Mouse (Mus musculus) hindbrain, embryonic 12.5 days (tissue): ENCODE results near the gene Sec14l1. TPM values are rescaled to one million over a fixed set of nuclear protein-coding genes. Genes with fewer than 3 reads are reported as not detected.

ENCODE experiments used
- ATAC-seq: fragments of 200-750 bp; cut with Nextera tagmentation; 2 replicates; pipeline ENCODE4 v1.8.0; 2017; ENCODE audit warnings: moderate TSS enrichment; ENCODE audit not compliant: low FRiP score
- H3K27ac ChIP-seq: fragments of 300-500 bp; sonication (generic); 2 replicates; pipeline ENCODE4 v1.5.1; 2016; ENCODE audit warnings: mild to moderate bottlenecking
- H3K27me3 ChIP-seq: fragments of 300-500 bp; sonication (generic); 2 replicates; pipeline ENCODE4 v1.6.1; 2016; ENCODE audit warnings: mild to moderate bottlenecking
- H3K36me3 ChIP-seq: fragments of 300-500 bp; sonication (generic); 2 replicates; pipeline ENCODE4 v1.6.1; 2016; ENCODE audit warnings: mild to moderate bottlenecking
- H3K4me1 ChIP-seq: fragments of 300-500 bp; sonication (generic); 2 replicates; pipeline ENCODE4 v1.6.1; 2016
- H3K4me2 ChIP-seq: fragments of 300-500 bp; sonication (generic); replicated peaks from 2 replicates; pipeline ENCODE4 v1.6.1; 2016; ENCODE audit warnings: mild to moderate bottlenecking
- H3K4me3 ChIP-seq: fragments of 300-500 bp; sonication (generic); 2 replicates; pipeline ENCODE4 v1.5.1; 2016; ENCODE audit warnings: mild to moderate bottlenecking
- H3K9ac ChIP-seq: fragments of 300-500 bp; sonication (generic); 2 replicates; pipeline ENCODE4 v1.6.1; 2016; ENCODE audit warnings: mild to moderate bottlenecking, moderate library complexity
- H3K9me3 ChIP-seq: fragments of 300-500 bp; sonication (generic); replicated peaks from 2 replicates; pipeline ENCODE4 v1.6.1; 2016; ENCODE audit warnings: mild to moderate bottlenecking
- WGBS: fragments of 180-500 bp; shearing (Covaris S2); methylation state at CpG from one replicate; pipeline ENCODE4 v1.1.7; 2016; 5-methylcytosine and 5-hydroxymethylcytosine counted together
- polyA plus RNA-seq: library from polyadenylated mRNA; unstranded; fragments of >200 nt; fragmentation: Nextera tagmentation; extraction: Ambion mirVana; gene quantifications from 2 replicates; pipeline ENCODE4 v1.2.1, GENCODE M21; 2016

The Sec14l1 gene
- polyA plus RNA-seq, 1 experiment from 2014 or later, result 76.2 TPM

- Histone ChIP-seq H3K4me2 (no peak overlapping the region), H3K27ac (peak overlapping the region; percentile 55; the same call in 1 of the 2 replicates), H3K27me3 (no peaks in the 10 kb centered on the region), H3K36me3 (peaks cover 88% of the 10 kb centered on the region), H3K9me3 (no peaks in the 10 kb centered on the region), H3K4me3 (no peak overlapping the region), H3K4me1 (peaks cover 13% of the 10 kb centered on the region), H3K9ac (no peak overlapping the region)
- 72% methylated on average over 9 of the region's 9 CpGs for WGBS
- ATAC-seq, result no peak
Measured at GRCm38 (mm10) chr11:117153553-117153952, 38.6 kb downstream of the Sec14l1 start.

GRCm38 (mm10) chr11:117154088-117154815, 39.3 kb downstream of the Sec14l1 start:
- Histone ChIP-seq H3K9ac (no peak overlapping the region), H3K27ac (no peak overlapping the region), H3K36me3 (peaks cover 87% of the 10 kb centered on the region), H3K4me3 (no peak overlapping the region), H3K4me1 (peaks cover 13% of the 10 kb centered on the region), H3K27me3 (no peaks in the 10 kb centered on the region), H3K4me2 (no peak overlapping the region), H3K9me3 (no peaks in the 10 kb centered on the region)
- no peak for ATAC-seq
- WGBS, result 59% methylated on average over 7 of the region's 7 CpGs

GRCm38 (mm10) chr11:117156725-117157124, 41.8 kb downstream of the Sec14l1 start:
- Histone ChIP-seq H3K9me3 (no peaks in the 10 kb centered on the region), H3K9ac (no peak overlapping the region), H3K36me3 (peaks cover 77% of the 10 kb centered on the region), H3K27ac (0 out of 2 replicates have a peak overlapping the region, but pooled peaks have one; percentile 44), H3K4me3 (no peak overlapping the region), H3K27me3 (no peaks in the 10 kb centered on the region), H3K4me2 (no peak overlapping the region), H3K4me1 (peaks cover 15% of the 10 kb centered on the region)
- WGBS, result 7% methylated on average over 13 of the region's 15 CpGs
- no peak for ATAC-seq

GRCm38 (mm10) chr11:117158343-117158742, 43.4 kb downstream of the Sec14l1 start:
- H3K4me2 ChIP-seq, result no peak overlapping the region
- no peaks in the 10 kb centered on the region for H3K9me3 ChIP-seq
- H3K27ac ChIP-seq, result no peak overlapping the region
- peaks cover 67% of the 10 kb centered on the region for H3K36me3 ChIP-seq
- 92% methylated on average over 11 of the region's 11 CpGs for WGBS
- no peak for ATAC-seq
- no peak overlapping the region for H3K4me3 ChIP-seq
- peaks cover 3% of the 10 kb centered on the region; the same call in 1 of the 2 replicates for H3K27me3 ChIP-seq
- peaks cover 16% of the 10 kb centered on the region for H3K4me1 ChIP-seq
- H3K9ac ChIP-seq, result no peak overlapping the region

- H3K4me1 ChIP-seq, result peaks cover 9% of the 10 kb centered on the region
- no peak overlapping the region for H3K4me3 ChIP-seq
- H3K9ac ChIP-seq, result no peak overlapping the region
- no peak overlapping the region for H3K27ac ChIP-seq
- H3K4me2 ChIP-seq, result no peak overlapping the region
- no peak for ATAC-seq
- WGBS, result 91% methylated on average over 13 of the region's 13 CpGs
- H3K36me3 ChIP-seq, result peaks cover 58% of the 10 kb centered on the region
- no peaks in the 10 kb centered on the region; the same call in 1 of the 2 replicates for H3K9me3 ChIP-seq
- peaks cover 3% of the 10 kb centered on the region; the same call in 1 of the 2 replicates for H3K27me3 ChIP-seq
Measured at GRCm38 (mm10) chr11:117159257-117159945, 44.4 kb downstream of the Sec14l1 start.

GRCm38 (mm10) chr11:117159946-117160307, 45.0 kb downstream of the Sec14l1 start:
- Histone ChIP-seq H3K4me3 (no peak overlapping the region), H3K27me3 (peaks cover 3% of the 10 kb centered on the region; the same call in 1 of the 2 replicates), H3K27ac (no peak overlapping the region), H3K9me3 (no peaks in the 10 kb centered on the region; the same call in 1 of the 2 replicates), H3K4me2 (no peak overlapping the region), H3K4me1 (peaks cover 9% of the 10 kb centered on the region), H3K36me3 (peaks cover 53% of the 10 kb centered on the region), H3K9ac (no peak overlapping the region)
- ATAC-seq, result no peak
- 93% methylated on average over 5 of the region's 5 CpGs for WGBS

GRCm38 (mm10) chr11:117160791-117161190, 45.8 kb downstream of the Sec14l1 start:
- Histone ChIP-seq H3K27me3 (peaks cover 3% of the 10 kb centered on the region; the same call in 1 of the 2 replicates), H3K9ac (no peak overlapping the region), H3K4me3 (no peak overlapping the region), H3K4me1 (peaks cover 9% of the 10 kb centered on the region), H3K9me3 (no peaks in the 10 kb centered on the region; the same call in 1 of the 2 replicates), H3K36me3 (peaks cover 44% of the 10 kb centered on the region), H3K4me2 (no peak overlapping the region), H3K27ac (no peak overlapping the region)
- no peak for ATAC-seq
- 94% methylated on average over 12 of the region's 12 CpGs for WGBS

GRCm38 (mm10) chr11:117161574-117161973, 46.6 kb downstream of the Sec14l1 start:
- Histone ChIP-seq H3K4me3 (no peak overlapping the region), H3K4me2 (no peak overlapping the region), H3K9ac (no peak overlapping the region), H3K36me3 (peaks cover 38% of the 10 kb centered on the region), H3K9me3 (no peaks in the 10 kb centered on the region; the same call in 1 of the 2 replicates), H3K4me1 (peaks cover 4% of the 10 kb centered on the region; the same call in 1 of the 2 replicates), H3K27me3 (peaks cover 3% of the 10 kb centered on the region; the same call in 1 of the 2 replicates), H3K27ac (no peak overlapping the region)
- WGBS, result 66% methylated on average over 8 of the region's 8 CpGs
- ATAC-seq, result no peak

- Histone ChIP-seq H3K4me2 (no peak overlapping the region), H3K4me1 (peaks cover 3% of the 10 kb centered on the region; the same call in 1 of the 2 replicates), H3K27me3 (peaks cover 3% of the 10 kb centered on the region; the same call in 1 of the 2 replicates), H3K9ac (no peak overlapping the region), H3K36me3 (peaks cover 24% of the 10 kb centered on the region), H3K9me3 (no peaks in the 10 kb centered on the region; the same call in 1 of the 2 replicates), H3K4me3 (no peak overlapping the region), H3K27ac (no peak overlapping the region)
- 78% methylated on average over 9 of the region's 9 CpGs for WGBS
- no peak for ATAC-seq
Measured at GRCm38 (mm10) chr11:117163098-117163497, 48.1 kb downstream of the Sec14l1 start.

GRCm38 (mm10) chr11:117163771-117164170, 48.8 kb downstream of the Sec14l1 start:
- Histone ChIP-seq H3K4me2 (no peak overlapping the region), H3K9ac (no peak overlapping the region), H3K27me3 (peaks cover 3% of the 10 kb centered on the region; the same call in 1 of the 2 replicates), H3K4me1 (peaks cover 3% of the 10 kb centered on the region; the same call in 1 of the 2 replicates), H3K27ac (no peak overlapping the region), H3K9me3 (no peaks in the 10 kb centered on the region; the same call in 1 of the 2 replicates), H3K4me3 (no peak overlapping the region), H3K36me3 (peaks cover 18% of the 10 kb centered on the region)
- WGBS, result 82% methylated on average over 6 of the region's 6 CpGs
- ATAC-seq, result no peak

- H3K27me3 ChIP-seq, result no peaks in the 10 kb centered on the region
- ATAC-seq, result no peak
- H3K36me3 ChIP-seq, result no peaks in the 10 kb centered on the region
- no peak overlapping the region for H3K27ac ChIP-seq
- H3K4me2 ChIP-seq, result no peak overlapping the region
- peaks cover 8% of the 10 kb centered on the region; the same call in 1 of the 2 replicates for H3K4me1 ChIP-seq
- H3K9ac ChIP-seq, result no peak overlapping the region
- no peak overlapping the region for H3K4me3 ChIP-seq
- 86% methylated on average over 20 of the region's 20 CpGs for WGBS
- no peaks in the 10 kb centered on the region; the same call in 1 of the 2 replicates for H3K9me3 ChIP-seq
Measured at GRCm38 (mm10) chr11:117168278-117169087, 53.5 kb downstream of the Sec14l1 start.
